Mouse (Mus musculus) liver, postnatal 0 days (tissue): ENCODE results near the gene Kcnn1.

Source experiments
- CTCF ChIP-seq: sonication (generic); IDR thresholded peaks from 2 replicates; pipeline ENCODE4 v1.5.1; 2016; ENCODE audit warnings: antibody characterized with exemption, low read depth
- EP300 ChIP-seq: IDR thresholded peaks from 2 replicates; pipeline ENCODE4 v1.6.1; 2016; ENCODE audit warnings: antibody characterized with exemption, low read depth, mild to moderate bottlenecking

- TF ChIP-seq EP300 = no peak
- no peak for TF ChIP-seq CTCF
These were observed 19.1 kb downstream of the Kcnn1 start for GRCm38 (mm10) chr8:70843941-70844340.
